Mouse (Mus musculus) megakaryocyte progenitor cell, adult 5-6 weeks (primary cell): Measurements from ENCODE around the gene Rex1bd. TPM values are rescaled to one million over a fixed set of nuclear protein-coding genes. Genes with fewer than 3 reads are reported as not detected.
"Not testable (repeated sequence)": the region's sequence is repeated elsewhere in the genome, so short reads cannot be mapped to it uniquely, and the experiment has no call there.

Experiments
- ATAC-seq: replicated peaks from 2 replicates; pipeline ENCODE4 v1.8.0; 2016; ENCODE audit warnings: mild to moderate bottlenecking, moderate TSS enrichment, inconsistent platforms; ENCODE audit not compliant: poor library complexity
- total RNA-seq, 2 experiments: library from RNA; stranded (forward) in 1 of 2; stranded (reverse) in 1 of 2; fragments of 157-497, 149-512 nt in 1 of 2; fragments of 200-1000 nt in 1 of 2; gene quantifications; 2 replicates each; pipeline versions ENCODE4 v1.2.3 to v1.2.4; 2015 to 2017

Rex1bd gene
- total RNA-seq, 2 experiments from 2014 or later = 41.3 to 42.1 TPM

DNA sequence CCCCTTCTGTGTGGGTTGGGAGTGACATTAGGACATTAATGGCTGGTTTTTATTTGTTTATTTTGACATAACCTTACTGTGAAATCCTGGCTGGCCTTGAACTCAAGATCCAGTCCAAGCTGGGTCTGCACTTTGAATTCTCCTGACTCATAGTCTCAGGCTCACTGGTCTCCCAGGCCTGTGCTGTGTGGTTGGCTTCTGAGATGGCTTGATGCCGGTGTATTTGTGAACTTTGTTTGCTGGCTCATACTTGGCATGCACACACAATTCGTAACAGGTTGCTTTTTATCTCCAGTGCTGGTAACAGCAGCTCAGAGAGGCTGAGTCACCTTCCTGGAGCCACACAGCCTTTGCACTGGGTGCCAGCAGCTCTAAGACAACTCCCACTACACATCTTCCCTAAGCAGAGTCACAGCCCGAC is 23.2 kb upstream of the Rex1bd start:
- no peak for ATAC-seq

- no peak for ATAC-seq
Measured at GRCm38 (mm10) chr8:70529299-70529698, 22.7 kb upstream of the Rex1bd start.

- ATAC-seq = no peak
Measured at GRCm38 (mm10) chr8:70528182-70528797, 21.7 kb upstream of the Rex1bd start.

- peak; percentile 82 for ATAC-seq
Measured at GRCm38 (mm10) chr8:70527512-70528181, 21.1 kb upstream of the Rex1bd start, which contains the start of the genes Fkbp8 and Kxd1. Fkbp8 (plus strand) TSS chr8:70527724. Kxd1 (minus strand) TSS chr8:70527956.

- ATAC-seq = no peak
Measured at GRCm38 (mm10) chr8:70527111-70527511, 20.6 kb upstream of the Rex1bd start.

- ATAC-seq = peak; percentile 90
Measured at GRCm38 (mm10) chr8:70522592-70523403, 16.2 kb upstream of the Rex1bd start.

- ATAC-seq = no peak
Measured at GRCm38 (mm10) chr8:70519606-70520005, 13.1 kb upstream of the Rex1bd start.

DNA sequence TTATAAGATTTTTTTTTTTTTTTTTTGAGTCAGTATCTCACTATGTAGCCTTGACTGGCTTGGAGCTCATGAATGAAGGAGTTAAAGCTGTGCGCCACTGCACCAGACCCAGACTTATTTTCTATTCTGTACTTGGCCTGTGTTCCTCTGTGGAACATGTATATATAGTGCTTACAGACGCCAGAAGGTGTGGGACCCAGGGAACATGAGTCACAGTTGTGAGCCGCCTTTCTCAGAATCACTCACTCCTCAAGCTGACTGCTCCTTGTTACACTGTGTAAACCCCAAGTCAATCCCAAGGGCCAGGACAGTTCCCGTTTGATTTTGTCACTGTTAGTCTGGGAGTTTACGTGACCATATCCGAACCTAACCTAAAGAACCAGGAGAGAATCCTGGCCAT is 12.5 kb upstream of the Rex1bd start:
- no peak for ATAC-seq

DNA sequence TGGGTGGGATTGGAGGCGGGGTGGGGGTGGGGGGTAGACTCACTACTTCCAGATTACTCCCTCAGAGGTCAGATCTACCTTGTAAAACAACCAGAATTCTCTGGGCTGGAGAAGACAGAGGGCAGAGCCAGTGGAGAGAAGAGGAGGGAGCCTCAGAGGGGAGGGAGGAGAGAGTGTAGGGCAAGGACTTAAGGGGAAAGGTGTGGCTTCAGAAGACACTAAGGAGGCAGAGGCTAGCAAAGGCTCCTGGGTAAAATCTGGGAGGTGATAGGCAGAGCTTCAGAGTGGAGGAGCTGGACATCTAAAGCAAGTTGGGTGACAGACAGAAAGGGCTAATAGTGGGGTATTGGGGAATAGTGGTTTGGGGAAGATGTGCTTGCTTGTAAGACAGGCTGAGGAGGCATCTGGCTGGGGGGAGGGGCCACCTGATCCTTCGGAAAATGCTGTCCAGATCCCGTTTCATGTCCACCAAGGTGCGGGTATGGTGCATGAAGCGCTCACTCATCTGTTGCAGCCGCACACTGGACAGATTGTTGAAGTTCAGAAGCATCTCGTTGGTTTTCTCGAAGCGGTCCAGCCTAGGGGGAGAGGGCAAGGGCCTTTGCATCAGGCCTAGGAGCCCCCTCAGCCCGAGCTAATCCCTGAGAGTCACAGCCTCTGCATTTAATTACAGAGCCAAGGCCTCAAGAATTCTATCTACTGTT is 11.5 kb upstream of the Rex1bd start:
- ATAC-seq = 0 out of 2 replicates have a peak, but pooled peaks have one; percentile 27

DNA sequence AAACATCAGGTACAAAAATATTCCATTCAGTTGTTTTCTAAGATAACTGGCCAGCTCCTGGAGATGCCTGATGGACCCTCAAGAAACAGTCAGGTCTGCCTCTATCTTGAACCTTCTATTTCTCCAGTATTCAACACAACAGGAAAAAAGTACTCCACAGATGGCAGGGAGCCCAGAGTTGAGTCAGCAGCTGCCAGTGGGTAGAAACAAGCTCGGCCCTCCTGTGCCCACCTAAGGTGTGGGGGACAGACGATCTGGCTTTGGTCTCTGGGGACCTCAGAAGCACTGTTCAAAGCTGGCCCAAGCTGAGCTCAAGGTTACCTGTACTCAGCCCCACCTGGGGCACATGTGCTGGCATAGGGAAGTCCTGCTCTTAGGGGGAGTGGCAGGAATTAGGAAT is 6.9 kb upstream of the Rex1bd start:
- no peak for ATAC-seq

- ATAC-seq = peak; percentile 62
Measured at GRCm38 (mm10) chr8:70512253-70512903, 5.8 kb upstream of the Rex1bd start.

DNA sequence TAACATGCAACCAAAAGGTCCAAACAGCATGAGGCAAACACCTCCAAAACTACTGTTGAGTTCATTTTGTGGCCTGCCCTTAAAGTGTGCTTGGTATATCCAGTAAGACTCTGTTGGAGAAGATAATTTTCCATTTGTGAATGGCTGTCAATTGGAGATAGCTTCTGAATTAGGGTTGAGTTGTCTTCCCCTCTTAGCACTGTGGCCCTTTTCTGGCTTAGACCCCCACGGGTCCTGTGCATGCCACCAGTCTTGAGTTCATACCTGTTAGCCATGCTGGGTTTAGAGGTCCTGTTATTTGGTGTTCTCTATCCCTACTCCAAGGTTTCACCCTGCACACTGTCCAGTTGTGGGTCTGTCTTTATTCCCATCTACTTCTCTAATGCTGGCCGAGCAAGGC is 5.2 kb upstream of the Rex1bd start:
- no peak for ATAC-seq

DNA sequence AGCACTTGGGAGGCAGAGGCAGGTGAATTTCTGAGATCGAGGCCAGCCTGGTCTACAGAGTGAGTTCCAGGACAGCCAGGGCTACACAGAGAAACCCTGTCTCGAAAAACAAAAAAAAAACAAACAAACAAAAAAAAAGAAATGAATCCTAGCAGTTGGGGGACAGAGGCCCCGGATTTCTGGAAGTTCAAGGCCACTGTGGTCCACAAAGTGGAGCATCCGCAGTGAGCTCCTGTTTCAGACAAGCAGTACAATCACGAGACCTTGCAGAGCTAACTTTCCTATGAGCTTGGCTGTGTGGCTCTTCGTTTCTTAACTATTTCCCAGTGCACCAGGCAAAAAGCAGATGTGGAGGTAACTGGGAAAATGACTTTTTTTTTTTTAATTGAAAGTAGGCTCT is 4.6 kb upstream of the Rex1bd start:
- not testable (repeated sequence) for ATAC-seq

DNA sequence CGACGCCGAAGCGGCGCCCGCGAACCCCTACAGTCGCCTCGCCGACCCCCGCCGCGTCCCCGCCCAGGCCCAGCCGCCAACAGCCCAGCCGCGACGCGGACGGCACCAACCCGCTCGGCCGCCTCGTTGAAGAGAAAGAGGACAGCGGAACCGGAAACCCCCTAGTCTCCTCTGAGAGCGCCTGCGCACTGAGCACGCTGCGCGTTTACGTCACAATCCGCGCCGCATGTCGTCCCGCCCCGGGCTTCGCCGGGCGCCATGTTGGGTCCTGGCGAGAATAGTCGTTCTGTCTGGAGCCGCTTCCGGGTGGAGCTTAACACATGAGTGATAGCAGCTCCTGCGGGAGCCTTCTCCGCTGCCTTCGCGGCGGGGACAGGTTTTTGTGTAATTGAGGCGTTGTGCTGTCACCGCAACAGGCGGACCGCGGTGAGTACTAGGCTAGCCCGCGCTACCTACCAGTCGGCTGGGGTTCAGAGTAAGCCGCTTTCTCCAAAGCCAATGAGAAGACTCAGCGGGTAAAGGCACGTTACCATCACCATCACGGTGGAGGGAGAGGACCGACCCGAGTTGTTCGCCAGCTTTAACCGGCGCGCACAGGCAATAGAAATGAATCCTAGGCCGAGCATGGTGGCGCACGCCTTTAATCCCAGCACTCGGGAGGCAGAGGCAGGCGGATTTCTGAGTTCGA is 3.8 kb upstream of the Rex1bd start, which contains the start of gene Uba52:
Gene Uba52 (minus strand): TSS at position 574 of the 688 bp plus-strand sequence.
- ATAC-seq = peak; percentile 60

DNA sequence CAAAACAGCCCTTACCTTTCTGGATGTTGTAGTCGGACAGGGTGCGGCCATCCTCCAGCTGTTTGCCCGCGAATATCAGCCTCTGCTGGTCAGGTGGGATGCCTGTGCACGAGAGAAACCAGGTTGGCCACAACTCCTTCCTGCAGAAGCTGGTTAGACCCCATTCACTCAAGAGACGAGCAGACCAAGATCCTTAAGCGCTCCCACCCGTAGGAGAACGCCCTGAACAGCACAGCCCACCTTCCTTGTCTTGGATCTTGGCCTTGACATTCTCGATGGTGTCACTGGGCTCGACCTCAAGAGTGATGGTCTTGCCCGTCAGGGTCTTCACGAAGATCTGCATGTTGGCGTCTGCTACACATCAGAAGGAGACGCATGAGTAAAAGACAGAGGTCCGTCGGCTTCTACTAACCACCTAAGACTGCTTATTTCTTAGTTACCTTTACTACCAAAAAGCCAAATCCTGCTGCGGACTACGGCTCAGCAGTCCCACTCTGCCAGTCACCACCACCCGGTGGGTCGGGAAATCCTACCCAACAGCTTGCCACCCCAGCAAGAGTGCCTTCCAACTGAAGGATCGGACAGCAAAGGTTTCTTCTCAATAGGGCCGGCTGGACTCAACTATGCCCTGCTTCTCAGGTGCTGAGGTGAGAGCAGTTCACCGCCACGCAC is 2.9 kb upstream of the Rex1bd start:
- no peak for ATAC-seq

GRCm38 (mm10) chr8:70507027-70507393 is 458 bp upstream of the Rex1bd start:
- no peak for ATAC-seq

DNA sequence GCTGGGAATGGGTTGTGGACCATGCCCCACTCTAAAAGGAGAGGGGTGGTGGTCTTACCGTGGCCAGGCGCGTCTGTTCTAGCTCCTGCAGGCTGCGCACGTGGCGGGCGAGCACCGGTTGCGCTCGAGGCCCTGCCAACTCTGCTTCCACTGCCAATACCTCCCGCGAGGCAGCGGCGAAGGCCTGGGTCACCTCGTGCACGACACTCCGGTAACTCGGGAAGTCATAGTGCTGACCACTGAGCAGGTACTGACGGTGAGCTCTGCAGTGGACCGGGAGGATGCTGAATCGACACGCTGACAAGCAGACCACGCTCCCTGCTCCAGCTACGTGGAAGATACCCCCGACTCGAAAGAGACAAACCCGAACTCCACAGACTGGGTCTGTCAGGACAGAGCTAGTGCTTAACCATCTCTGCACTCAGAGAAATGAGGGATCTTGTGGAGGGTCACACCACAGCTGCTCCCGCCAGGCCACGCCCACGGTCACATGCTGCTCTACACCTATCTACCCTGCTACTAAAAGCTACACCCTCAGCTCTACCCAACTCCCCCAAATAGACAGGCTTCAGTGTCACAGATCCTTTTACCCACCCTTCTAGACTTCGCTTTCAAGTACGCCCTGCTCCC is 739 bp downstream of the Rex1bd start:
- ATAC-seq = peak; percentile 5; the same call in 1 of the 2 replicates

GRCm38 (mm10) chr8:70504851-70505250 is 1.7 kb downstream of the Rex1bd start:
- peak; percentile 26; the same call in 1 of the 2 replicates for ATAC-seq

DNA sequence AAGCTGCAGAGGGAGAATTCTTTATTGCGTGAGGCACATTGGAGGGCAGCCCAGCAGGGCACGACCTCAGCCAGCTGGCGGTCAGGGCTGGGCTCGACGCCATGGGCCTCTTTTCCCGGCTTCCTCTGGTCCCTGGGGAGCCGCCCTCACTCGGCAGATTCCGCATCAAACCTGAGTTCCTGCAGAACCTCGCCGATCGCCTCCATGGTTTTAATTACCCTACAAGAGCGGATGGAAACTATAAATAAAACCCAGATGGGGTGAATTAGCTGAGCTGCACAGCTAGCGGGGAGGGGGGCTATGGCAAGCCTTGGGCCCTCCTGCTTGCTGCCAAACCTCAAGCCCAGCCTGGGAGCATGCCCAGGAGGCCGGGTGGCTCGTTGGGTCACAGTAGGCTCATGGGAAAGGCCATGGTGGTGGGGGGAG is 2.2 kb downstream of the Rex1bd start:
- no peak for ATAC-seq
